Mouse (Mus musculus) G1E-ER4 (cell line): ENCODE data around the gene Sult1c2. TPM values are rescaled to one million over a fixed set of nuclear protein-coding genes. Genes with fewer than 3 reads are reported as not detected.

Source experiments
- GATA1 ChIP-seq: IDR thresholded peaks from one replicate; pipeline ENCODE4 v1.8.0; 2012; ENCODE audit warnings: low read length, inconsistent platforms
- polyA plus RNA-seq: library from polyadenylated mRNA; stranded (reverse); fragments of >175 nt; gene quantifications from 2 replicates; pipeline ENCODE4 v1.2.3, GENCODE M21; 2012

Gene Sult1c2
- not detected in 2 replicates for polyA plus RNA-seq

- no peak for TF ChIP-seq GATA1
Observed at GRCm38 (mm10) chr17:53846206-53846605, at the start of gene Sult1c2. Gene Sult1c2 (minus strand): TSS chr17:53846339.

- TF ChIP-seq GATA1, result no peak
Observed at GRCm38 (mm10) chr17:53874433-53874832, 28.3 kb upstream of the Sult1c2 start.

GRCm38 (mm10) chr17:53872192-53872591, 26.1 kb upstream of the Sult1c2 start:
- TF ChIP-seq GATA1, result no peak

- TF ChIP-seq GATA1, result no peak
Observed at GRCm38 (mm10) chr17:53869931-53870330, 23.8 kb upstream of the Sult1c2 start.

GRCm38 (mm10) chr17:53865260-53865955, 19.3 kb upstream of the Sult1c2 start:
- no peak for TF ChIP-seq GATA1

GRCm38 (mm10) chr17:53860548-53860947, 14.4 kb upstream of the Sult1c2 start:
- no peak for TF ChIP-seq GATA1

- TF ChIP-seq GATA1, result no peak
Observed at GRCm38 (mm10) chr17:53854992-53855391, 8.9 kb upstream of the Sult1c2 start.

- no peak for TF ChIP-seq GATA1
Observed at GRCm38 (mm10) chr17:53845796-53846195, 343 bp downstream of the Sult1c2 start.

- no peak for TF ChIP-seq GATA1
Observed at GRCm38 (mm10) chr17:53833366-53833765, 12.8 kb downstream of the Sult1c2 start.

- no peak for TF ChIP-seq GATA1
Observed at GRCm38 (mm10) chr17:53783381-53783780, 62.8 kb downstream of the Sult1c2 start.

Other genes with a start within 250 kb of the Sult1c2 start
- 36.5 and 49.8 TPM in 2 replicates for gene Sgo1, start 157.0 kb downstream of the Sult1c2 start, polyA plus RNA-seq
- not detected in 2 replicates for gene Sult1c1, start 144.3 kb upstream of the Sult1c2 start, polyA plus RNA-seq